Mouse (Mus musculus) embryonic fibroblast, embryonic 13.5 days (primary cell): ENCODE measurements around the gene Cad. TPM values are rescaled to one million over a fixed set of nuclear protein-coding genes. Genes with fewer than 3 reads are reported as not detected.

Experiments
- H3K27ac ChIP-seq: 2 replicates; pipeline ENCODE4 v1.5.1; 2012; ENCODE audit warnings: low read length, control low read depth, inconsistent platforms; ENCODE audit not compliant: insufficient read depth
- H3K4me1 ChIP-seq: 2 replicates; pipeline ENCODE4 v1.6.1; 2011; ENCODE audit warnings: low read length; ENCODE audit not compliant: control insufficient read depth, insufficient read depth
- H3K4me3 ChIP-seq: 2 replicates; pipeline ENCODE4 v1.5.1; 2011; ENCODE audit warnings: mild to moderate bottlenecking, control low read depth, low read length; ENCODE audit not compliant: insufficient read depth
- CTCF ChIP-seq: IDR thresholded peaks from 2 replicates; pipeline ENCODE4 v1.5.1; 2011; ENCODE audit warnings: mild to moderate bottlenecking, control low read depth, low read length, moderate library complexity, borderline replicate concordance; ENCODE audit not compliant: insufficient read depth
- POLR2A ChIP-seq: IDR thresholded peaks from 2 replicates; pipeline ENCODE4 v1.6.1; 2011; ENCODE audit warnings: low read depth, mild to moderate bottlenecking, control low read depth, low read length, moderate library complexity
- polyA plus RNA-seq: library from polyadenylated mRNA; stranded (reverse); fragments of >200 nt; gene quantifications from 2 replicates; pipeline ENCODE4 v1.2.4, GENCODE M21; 2011; ENCODE audit warnings: low read depth; ENCODE audit not compliant: missing spikeins, insufficient read length

Gene Cad
- polyA plus RNA-seq, 1 experiment: 32.6 TPM

GRCm38 (mm10) chr5:31069810-31070209 lies 15.2 kb downstream of the Cad start:
- no peak overlapping the region for H3K4me3 ChIP-seq
- no peak overlapping the region for H3K27ac ChIP-seq
- no peak for TF ChIP-seq POLR2A
- no peak for TF ChIP-seq CTCF
- H3K4me1 ChIP-seq: no peaks in the 10 kb centered on the region

GRCm38 (mm10) chr5:31071059-31071458 lies 16.5 kb downstream of the Cad start:
- H3K4me1 ChIP-seq: no peaks in the 10 kb centered on the region
- H3K4me3 ChIP-seq: no peak overlapping the region
- no peak overlapping the region for H3K27ac ChIP-seq
- no peak for TF ChIP-seq POLR2A
- TF ChIP-seq CTCF: no peak

- H3K4me3 ChIP-seq: no peak overlapping the region
- no peaks in the 10 kb centered on the region for H3K4me1 ChIP-seq
- H3K27ac ChIP-seq: no peak overlapping the region
- TF ChIP-seq CTCF: no peak
- TF ChIP-seq POLR2A: no peak
Observed at GRCm38 (mm10) chr5:31071821-31072220, 17.2 kb downstream of the Cad start.

DNA sequence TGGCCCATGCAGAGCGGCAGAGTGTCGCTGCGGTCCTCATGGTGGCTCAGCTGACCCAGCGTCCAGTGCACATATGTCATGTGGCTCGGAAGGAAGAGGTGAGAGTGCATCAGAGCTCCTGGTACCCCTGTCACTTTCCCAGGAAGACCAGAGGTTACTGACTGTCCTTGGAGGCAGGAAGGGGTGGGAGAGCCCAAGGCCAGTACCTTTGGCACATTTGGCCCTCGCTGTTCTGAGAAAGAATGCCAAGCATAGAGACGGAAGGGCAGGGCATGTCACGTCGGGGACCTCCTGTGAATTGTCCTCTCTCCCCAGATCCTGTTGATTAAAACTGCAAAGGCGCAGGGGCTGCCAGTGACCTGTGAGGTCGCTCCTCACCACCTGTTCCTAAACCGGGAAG lies 18.6 kb downstream of the Cad start:
- no peak overlapping the region for H3K27ac ChIP-seq
- TF ChIP-seq CTCF (no peak), POLR2A (no peak)
- no peak overlapping the region for H3K4me3 ChIP-seq
- no peaks in the 10 kb centered on the region for H3K4me1 ChIP-seq

- TF ChIP-seq CTCF (no peak), POLR2A (no peak)
- Histone ChIP-seq H3K4me3 (no peak overlapping the region), H3K4me1 (no peaks in the 10 kb centered on the region), H3K27ac (no peak overlapping the region)
Observed at GRCm38 (mm10) chr5:31076346-31076745, 21.8 kb downstream of the Cad start.

- Histone ChIP-seq H3K4me3 (no peak overlapping the region), H3K4me1 (no peaks in the 10 kb centered on the region), H3K27ac (no peak overlapping the region)
- no peak for TF ChIP-seq CTCF
- no peak for TF ChIP-seq POLR2A
Observed at GRCm38 (mm10) chr5:31080059-31080794, 25.6 kb downstream of the Cad start.

GRCm38 (mm10) chr5:31080795-31081164 lies 26.2 kb downstream of the Cad start:
- H3K27ac ChIP-seq: no peak overlapping the region
- no peak for TF ChIP-seq CTCF
- TF ChIP-seq POLR2A: no peak
- no peaks in the 10 kb centered on the region for H3K4me1 ChIP-seq
- H3K4me3 ChIP-seq: no peak overlapping the region

DNA sequence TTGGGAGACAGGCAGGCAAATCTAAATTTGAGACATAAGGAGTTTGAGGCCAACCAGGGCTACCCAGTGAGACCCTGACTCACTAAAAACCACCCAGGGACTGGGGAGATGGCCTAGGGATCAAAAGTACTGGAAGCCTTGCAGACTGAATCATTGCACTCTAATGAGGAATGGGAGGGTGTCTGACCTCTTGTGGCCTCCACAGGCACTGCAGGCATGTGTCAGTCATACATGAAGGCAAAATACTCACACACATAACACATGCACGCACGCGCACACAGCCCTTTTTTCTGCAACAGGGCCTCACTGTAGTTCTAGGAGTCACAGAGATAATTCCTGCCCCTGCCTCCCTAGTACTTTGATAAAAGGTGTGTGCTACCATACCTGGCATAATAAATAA lies 26.8 kb downstream of the Cad start:
- Histone ChIP-seq H3K27ac (no peak overlapping the region), H3K4me3 (no peak overlapping the region), H3K4me1 (peaks cover 4% of the 10 kb centered on the region)
- TF ChIP-seq CTCF (peak; percentile 80; the same call in 1 of the 2 replicates), POLR2A (no peak)

DNA sequence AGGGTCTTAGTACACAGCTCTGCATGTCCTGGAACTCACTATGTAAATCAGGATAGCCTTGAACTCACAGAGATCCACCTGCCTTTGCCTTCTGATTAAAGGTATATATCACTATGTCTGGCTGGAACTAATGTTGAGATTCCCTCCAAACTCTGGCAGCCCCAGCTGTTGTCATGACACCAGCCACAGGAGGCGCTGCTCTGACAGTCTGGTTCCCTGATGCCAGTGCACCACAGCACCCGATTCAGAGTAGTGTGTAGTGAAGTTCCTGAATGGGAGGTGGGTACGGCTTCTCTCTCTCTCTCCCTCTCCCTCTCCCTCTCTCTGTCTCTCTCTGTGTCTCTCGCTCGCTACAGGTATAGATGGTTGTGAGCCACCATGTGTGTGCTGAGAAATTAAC lies 27.8 kb downstream of the Cad start:
- Histone ChIP-seq H3K4me1 (peaks cover 11% of the 10 kb centered on the region), H3K27ac (no peak overlapping the region), H3K4me3 (no peak overlapping the region)
- TF ChIP-seq CTCF: peak; percentile 70; the same call in 1 of the 2 replicates
- TF ChIP-seq POLR2A: no peak

DNA sequence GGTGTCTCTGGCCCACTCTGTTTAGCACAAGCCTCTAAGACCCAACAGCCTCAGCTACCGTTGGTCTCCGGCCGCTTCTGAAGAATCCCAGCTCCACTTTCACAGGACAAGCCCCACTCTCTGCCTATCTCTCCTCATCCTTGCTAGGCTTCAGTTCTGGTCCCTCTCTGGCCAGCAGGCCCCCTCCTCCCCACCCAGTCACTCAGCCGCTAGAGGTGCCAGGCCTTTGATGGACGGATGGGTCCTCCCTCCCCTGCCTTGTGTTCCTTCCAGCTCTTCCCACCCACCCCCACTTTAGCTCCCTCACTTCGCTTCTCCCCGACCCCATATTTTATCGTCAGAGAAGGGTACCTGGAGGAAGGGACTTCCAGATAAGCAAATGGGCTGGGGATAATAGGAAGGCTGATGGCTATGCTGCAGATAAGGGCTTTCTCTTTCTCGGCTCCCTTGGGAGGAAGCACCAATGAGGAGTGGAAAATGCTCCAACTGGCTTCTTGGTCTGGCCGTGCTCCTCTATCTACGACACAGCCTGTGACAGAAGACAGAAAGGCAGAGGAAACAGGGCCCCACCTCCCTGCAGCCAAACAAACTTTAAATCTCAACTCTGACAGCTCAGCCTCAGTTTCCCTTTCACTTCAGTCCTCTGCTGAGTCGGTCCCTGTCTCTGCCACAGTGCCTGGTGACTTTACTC lies 28.5 kb downstream of the Cad start:
- Histone ChIP-seq H3K4me3 (no peak overlapping the region), H3K4me1 (peaks cover 12% of the 10 kb centered on the region), H3K27ac (no peak overlapping the region)
- TF ChIP-seq CTCF (no peak), POLR2A (no peak)
